Mouse (Mus musculus): ENCODE data around the gene Erh. TPM values are rescaled to one million over a fixed set of nuclear protein-coding genes. Genes with fewer than 3 reads are reported as not detected.
A peak's percentile ranks its signal among the peaks of the same experiment; 100 is the strongest.

Erh gene
- total RNA-seq (2015) (33.8 and 57.1 TPM in 2 replicates), total RNA-seq (2017) (25.1 and 30.3 TPM in 2 replicates)

DNA sequence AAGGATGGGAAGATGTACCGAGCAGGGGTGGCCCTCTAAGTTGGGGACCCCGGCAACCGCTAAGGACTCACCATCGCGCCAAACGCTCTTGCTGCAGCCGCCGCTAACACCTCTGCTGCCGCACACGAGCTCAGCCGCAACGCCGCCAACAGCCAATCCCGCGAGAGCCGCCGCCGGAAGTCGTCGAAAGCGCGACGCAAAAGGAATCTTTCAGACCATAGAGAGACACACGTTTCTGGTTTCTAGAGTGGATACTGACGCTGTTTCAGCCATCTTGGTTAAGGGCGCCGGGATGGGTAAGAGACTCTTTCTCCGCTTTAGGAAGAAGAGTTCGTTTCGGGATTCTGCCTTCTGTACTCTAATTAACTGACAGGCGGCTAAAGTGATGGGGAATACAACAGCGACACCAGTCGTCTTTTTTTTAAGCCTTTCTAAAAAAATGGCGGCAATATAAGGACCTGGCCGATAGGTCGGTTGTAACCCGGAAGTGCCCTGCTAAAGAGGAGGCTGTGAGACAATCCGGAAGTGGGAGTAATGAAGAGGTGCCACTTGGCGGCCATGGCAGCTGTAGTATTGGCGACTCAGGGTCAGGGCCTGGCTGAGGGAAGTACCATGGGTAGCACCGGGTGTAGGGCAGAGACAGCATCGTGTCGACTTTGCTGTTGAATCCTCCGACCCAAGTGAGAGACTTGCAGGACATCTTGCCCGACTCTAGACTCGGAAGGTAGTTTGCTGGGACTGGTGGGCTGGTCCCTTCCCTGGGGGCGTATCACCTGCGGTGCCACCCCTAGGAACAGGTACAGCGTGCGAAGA lies at the start of gene Erh, which contains the start of gene Slc39a9:
Gene Erh, minus strand, starts transcription at position 649 of the 813 bp plus-strand sequence.
Gene Slc39a9, plus strand, starts transcription at position 191 of the 813 bp plus-strand sequence.
- ATAC-seq (ENCODE audit: poor library complexity, severe bottlenecking): peak; percentile 95

DNA sequence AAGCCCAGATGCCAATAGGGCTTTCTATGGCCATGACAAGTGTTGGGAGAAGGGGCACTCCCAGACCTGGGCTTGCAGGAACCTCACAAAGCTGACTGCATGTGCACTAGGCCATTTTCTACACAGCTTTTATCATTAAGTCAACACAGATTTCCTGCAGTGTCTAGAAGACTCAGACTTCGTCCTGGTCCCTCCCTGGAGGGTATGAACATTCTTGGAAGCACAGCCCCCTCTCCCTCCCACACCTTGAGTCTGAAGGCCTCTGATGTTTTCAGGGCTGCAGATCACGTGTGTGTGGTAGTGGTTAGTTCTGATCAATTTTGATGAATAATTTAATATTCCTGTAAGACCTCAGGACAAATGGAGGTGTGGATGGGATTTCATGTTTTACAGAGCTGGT lies 49.6 kb upstream of the Erh start:
- ATAC-seq (ENCODE audit: poor library complexity, severe bottlenecking): no peak

DNA sequence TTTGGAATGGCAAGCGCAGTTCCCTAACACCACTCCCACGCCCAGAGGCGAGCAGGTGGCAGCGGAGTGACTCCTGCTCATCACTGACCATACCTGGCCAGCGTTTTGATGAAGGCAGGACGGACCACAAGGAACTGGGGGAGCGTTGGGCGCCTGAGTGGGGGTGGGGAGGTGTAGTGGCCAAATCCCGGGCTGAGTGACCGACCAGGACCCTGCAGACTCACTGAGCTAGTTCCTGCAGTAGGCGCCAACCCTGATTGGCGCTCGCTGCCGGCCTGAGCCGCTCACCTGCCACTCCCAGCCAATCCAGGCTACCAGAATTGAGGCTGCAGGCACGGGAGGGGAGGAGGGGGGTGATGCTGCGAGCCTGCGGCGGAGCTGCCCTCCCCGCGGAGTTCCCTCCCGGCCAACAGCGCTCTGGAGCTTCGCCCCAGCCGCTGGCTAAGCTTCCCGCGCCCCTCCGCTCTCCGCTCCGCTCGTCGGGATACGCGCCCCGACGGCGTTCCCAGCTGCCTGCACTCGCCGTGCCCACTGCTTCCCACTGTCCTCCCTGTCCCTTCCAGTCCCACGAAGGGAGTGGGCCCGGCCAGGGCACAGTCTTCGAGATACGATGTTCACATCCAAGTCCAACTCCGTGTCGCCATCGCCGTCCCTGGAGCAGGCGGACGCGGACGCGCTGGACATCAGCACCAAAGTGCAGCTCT lies 48.3 kb upstream of the Erh start, which contains the start of gene Plekhd1:
Gene Plekhd1, plus strand, starts transcription at position 323 of the 704 bp plus-strand sequence.
- no peak for ATAC-seq (ENCODE audit: poor library complexity, severe bottlenecking)

DNA sequence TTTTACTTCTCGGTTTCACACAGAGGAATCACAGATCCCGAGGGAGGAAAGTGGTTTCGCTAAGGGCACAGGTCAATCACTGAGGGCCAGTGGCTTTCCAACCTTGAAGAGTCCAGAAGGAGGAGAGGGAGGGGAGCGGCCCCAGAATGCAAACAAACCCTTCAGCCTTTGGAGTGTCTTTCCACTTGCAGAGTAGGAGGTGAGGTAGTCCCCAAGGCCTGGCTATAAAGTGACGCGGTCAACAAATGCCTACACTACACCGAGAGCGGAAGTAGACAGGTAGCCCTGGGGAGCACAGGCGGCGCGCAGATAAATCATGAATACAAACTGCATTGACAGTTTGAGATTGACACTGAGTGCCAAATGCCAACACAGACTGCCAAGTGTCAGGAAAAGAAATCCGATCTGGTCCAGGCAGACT lies 47.5 kb upstream of the Erh start:
- ATAC-seq (ENCODE audit: poor library complexity, severe bottlenecking): no peak

DNA sequence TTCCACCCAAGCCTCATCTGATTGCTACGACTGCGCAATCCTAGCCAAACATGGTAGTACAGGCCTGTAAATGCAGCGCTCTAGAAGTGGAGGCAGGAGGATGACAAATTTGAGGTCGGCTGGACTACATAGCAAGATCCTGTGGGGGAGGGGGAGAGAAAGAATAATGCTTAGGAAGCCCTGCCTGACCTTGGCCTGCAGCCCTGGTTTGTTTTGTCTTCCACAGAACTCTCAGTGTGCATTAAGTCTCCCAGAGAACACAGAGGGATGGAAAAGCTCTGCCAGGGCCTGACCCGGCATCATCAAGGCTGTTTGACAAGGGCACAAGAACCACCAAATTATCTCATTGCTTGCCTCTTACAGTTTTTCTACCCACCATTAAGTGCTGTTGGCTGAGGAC lies 45.6 kb upstream of the Erh start:
- ATAC-seq (ENCODE audit: poor library complexity, severe bottlenecking): no peak

GRCm38 (mm10) chr12:80687788-80688211 lies 43.7 kb upstream of the Erh start:
- ATAC-seq (ENCODE audit: poor library complexity, severe bottlenecking): peak; percentile 21; the same call in 1 of the 2 replicates

DNA sequence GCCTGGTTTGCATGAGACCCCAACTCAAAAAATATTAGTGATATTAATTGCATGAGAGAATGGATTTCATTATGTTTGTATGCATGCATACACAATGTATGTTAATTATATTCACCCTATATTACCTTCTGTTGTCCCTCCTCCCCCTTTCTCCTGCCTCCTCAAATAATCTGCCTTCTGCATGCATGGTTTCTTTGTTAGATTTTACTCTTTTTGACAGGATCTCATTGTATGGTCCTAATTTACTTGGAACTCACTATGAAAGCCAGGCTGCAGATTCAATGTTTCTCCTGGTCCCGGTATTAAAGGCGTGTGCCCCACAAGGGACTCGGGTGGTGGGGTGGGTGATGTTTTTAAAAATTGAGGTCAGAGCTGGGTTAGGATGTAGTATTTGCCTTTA lies 40.2 kb upstream of the Erh start:
- ATAC-seq (ENCODE audit: poor library complexity, severe bottlenecking): no peak

DNA sequence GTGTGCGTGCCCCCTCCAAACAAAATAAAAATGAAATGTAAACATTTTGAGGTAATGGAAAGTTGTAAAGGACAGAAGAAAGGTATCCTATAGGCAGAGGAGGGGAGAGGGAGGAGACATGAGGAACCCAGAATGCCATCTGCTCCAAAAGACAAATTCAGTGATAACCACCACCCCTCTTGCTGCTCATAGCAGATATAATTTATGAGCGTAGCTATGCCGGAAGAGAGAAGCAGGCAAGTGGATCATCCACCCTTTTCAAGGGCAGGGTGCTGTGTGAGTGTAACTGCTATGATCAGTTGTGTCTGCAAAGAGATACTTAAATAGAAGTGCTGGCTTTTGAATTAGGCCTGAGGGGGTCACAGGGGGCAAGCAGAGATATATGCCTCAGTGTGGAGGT lies 39.4 kb upstream of the Erh start:
- no peak for ATAC-seq (ENCODE audit: poor library complexity, severe bottlenecking)

DNA sequence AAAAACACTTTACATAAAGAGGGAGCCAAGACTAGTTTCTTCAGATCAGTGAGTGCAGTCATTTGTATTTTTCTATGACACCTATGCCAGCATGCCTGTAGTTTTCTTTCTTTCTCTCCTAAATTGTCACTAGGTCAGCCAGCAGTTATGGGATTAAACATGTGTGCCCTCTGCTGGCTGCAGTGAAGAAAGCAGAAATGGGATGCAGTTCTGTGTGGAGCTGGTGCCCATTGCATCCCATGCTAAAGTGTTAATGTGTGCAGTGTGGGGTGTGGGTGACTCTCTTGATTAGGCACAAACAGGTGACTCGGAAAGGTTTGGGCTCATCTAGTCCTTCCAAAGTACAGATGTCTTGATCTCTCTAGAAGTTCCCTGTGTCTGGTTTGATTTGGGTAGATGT lies 37.2 kb upstream of the Erh start:
- ATAC-seq (ENCODE audit: poor library complexity, severe bottlenecking): 0 out of 2 replicates have a peak, but pooled peaks have one; percentile 51

DNA sequence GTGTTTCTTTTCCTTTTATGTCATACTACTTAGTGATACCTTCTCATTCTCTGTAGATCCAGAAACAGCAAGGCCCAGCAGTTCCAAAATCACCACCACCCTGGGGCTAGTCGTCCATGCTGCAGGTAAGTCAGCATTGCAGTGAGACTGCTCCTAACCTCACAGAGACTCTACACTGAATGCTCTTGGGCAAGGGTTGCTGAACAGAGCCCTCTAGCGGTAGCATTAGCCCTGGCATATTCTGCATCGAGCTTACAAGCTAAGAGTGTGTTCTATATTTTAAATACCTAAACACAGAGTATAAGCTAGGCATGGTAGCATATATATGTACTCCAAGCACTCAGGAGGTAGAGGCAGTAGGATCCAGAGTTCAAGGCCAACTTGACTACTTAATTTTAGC lies 29.0 kb upstream of the Erh start:
- ATAC-seq (ENCODE audit: poor library complexity, severe bottlenecking): peak; percentile 54

DNA sequence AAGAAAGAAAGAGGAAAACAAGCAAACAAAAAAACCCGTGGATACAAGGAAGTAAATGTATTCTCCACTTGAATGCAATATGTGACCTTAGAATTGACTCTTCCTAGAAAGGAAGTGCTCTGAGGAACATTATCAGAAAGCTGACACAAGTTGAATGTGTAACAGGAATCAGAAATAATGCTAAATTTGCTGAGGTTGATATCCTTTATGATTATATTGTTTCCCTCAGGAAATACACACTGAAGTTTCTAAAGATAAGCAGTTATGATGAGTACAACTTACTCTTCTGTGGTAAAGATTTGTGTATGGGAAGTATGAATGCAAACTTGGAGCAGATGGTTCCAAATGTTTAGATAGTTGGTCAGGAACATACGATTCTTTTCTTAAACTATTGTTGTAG lies 24.2 kb upstream of the Erh start:
- no peak for ATAC-seq (ENCODE audit: poor library complexity, severe bottlenecking)

GRCm38 (mm10) chr12:80663935-80664334 lies 19.8 kb upstream of the Erh start:
- no peak for ATAC-seq (ENCODE audit: poor library complexity, severe bottlenecking)

- no peak for ATAC-seq (ENCODE audit: poor library complexity, severe bottlenecking)
Observed at GRCm38 (mm10) chr12:80662322-80662721, 18.2 kb upstream of the Erh start.

DNA sequence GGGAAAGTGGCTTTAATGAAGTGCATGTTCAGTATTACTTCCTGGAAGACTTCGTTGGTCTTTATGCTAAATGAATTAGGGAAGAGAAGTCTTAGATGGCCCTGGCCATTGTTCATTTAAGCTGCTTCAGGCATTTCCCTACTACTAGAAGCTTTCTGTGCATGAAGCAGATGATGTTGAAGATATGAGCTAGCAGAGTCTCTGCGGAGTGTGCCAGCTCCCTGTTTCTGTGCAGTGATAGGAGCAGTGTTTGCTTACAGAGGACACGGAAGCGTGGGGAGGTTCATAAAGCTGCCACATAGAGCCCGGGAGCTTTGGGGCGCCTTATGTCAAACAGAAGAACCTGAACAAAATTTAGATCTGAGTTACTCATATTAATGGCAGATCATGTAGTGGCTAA lies 14.5 kb upstream of the Erh start:
- ATAC-seq (ENCODE audit: poor library complexity, severe bottlenecking): no peak

DNA sequence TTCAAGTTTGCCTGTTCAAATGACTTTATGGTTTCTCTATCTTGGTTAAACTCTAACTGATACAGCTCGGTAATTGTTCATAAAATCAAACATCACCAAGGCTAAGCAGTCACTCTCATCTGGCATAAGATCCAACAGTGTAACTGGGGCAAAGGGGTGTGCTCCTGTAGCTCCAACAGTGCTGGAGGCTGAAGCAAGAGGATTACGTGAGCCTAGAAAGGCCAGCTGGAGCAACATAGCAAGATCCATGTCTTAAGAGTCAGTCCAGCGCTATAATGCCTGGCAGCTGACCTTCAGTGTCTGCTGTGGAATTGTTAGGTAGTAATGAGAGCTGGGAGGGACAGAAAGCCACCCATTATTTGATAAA lies 10.5 kb upstream of the Erh start:
- ATAC-seq (ENCODE audit: poor library complexity, severe bottlenecking): no peak

GRCm38 (mm10) chr12:80653951-80654658 lies 10.0 kb upstream of the Erh start:
- no peak for ATAC-seq (ENCODE audit: poor library complexity, severe bottlenecking)

DNA sequence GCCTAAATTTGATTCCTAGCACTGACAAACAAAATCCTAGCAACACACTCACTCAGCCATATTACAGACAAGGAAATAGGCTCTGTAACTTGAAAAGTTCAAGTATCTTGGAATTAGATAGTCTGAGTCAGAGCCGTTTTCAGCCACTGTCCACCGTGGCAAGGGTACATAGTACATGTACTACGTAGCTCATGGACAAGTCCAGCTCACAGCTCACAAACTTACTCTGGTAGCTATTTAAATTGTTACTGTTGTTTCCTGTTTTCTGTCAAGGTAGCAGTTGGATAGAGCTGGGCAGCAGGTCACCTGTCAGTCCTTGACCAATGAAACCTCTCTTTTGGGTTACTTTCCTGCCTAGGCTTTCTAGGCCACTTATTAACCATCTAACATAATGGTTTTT lies 2.2 kb upstream of the Erh start:
- no peak for ATAC-seq (ENCODE audit: poor library complexity, severe bottlenecking)

DNA sequence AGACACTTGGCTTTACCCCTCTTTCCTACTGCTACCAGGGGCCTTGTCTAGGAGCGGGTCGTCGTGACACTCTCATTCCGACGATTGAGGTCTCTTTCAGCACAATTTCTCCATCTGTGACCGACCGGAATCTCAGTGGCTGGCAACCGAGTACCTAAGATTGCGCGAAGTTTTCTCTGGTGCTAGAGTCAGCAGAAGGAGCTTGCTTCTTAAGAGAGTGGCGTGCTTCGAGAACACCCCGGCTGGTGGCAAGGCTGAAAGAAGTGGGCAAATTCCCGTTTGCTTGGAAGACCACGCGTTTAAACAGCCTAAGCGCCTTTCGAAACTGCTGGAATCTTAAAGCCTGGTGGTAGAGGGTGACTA lies 346 bp upstream of the Erh start:
- ATAC-seq (ENCODE audit: poor library complexity, severe bottlenecking): no peak

- peak; percentile 31 for ATAC-seq (ENCODE audit: poor library complexity, severe bottlenecking)
Observed at GRCm38 (mm10) chr12:80642725-80643692, 1.1 kb downstream of the Erh start.

DNA sequence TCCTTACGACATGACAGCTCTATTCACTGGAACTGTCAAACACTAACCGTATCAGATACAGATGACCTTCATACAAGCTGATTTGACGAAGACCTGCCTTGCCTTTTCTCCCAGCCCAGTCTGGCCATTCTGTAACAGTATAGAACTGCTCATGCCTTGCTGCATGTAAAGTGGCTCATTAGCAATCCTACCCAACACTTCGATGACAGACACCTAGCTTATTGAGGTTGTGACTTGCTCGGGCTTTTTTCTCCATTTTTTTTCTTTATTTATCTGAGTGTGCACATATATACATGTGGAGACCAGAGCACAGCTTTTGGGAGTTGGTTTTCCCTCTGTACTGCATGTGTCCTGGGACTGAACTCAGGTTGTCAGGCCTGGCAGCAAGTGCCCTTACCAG lies 12.4 kb downstream of the Erh start:
- ATAC-seq (ENCODE audit: poor library complexity, severe bottlenecking): no peak

Data from megakaryocyte, adult 5-6 weeks (primary cell).